Mouse (Mus musculus) myocyte (in vitro differentiated cells): ENCODE measurements at regions not wholly inside any gene's neighbourhood (a gene's known extent, or its start where the extent isn't known, plus 50 kb on each side); places are given as distances from the start of the nearest gene placed in this dataset.

ENCODE experiments used
- MYOG ChIP-seq, 3 experiments: IDR thresholded peaks; one replicate each; pipeline ENCODE4 v1.6.1; 2011; ENCODE audit warnings: control low read depth in 2 of 3, low read depth in 2 of 3, mild to moderate bottlenecking in 2 of 3; ENCODE audit not compliant: insufficient read length in 2 of 3, control insufficient read depth in 1 of 3, insufficient read depth in 1 of 3
- POLR2A ChIP-seq: IDR thresholded peaks from one replicate; pipeline ENCODE4 v1.6.1; 2011; ENCODE audit warnings: low read depth, mild to moderate bottlenecking, control low read depth, moderate library complexity; ENCODE audit not compliant: insufficient read length
- TCF12 ChIP-seq: IDR thresholded peaks from one replicate; pipeline ENCODE4 v1.6.1; 2011; ENCODE audit warnings: mild to moderate bottlenecking, control low read depth; ENCODE audit not compliant: poor library complexity, insufficient read depth, severe bottlenecking

- TF ChIP-seq POLR2A (no peak), TCF12 (no peak), MYOG (IDR thresholded peaks at IDR 0.05; ENCODE audit: control insufficient read depth in 1 of 3, insufficient read depth in 1 of 3, insufficient read length in 2 of 3, low read depth in 2 of 3) (no peak)
Measured at GRCm38 (mm10) chr1:119290165-119290916, 131.7 kb downstream of the Inhbb start.
